Mouse (Mus musculus): ENCODE results near the gene Aip. TPM values are rescaled to one million over a fixed set of nuclear protein-coding genes. Genes with fewer than 3 reads are reported as not detected.
"Not testable (repeated sequence)": the region's sequence is repeated elsewhere in the genome, so short reads cannot be mapped to it uniquely, and the experiment has no call there.

Gene Aip
- polyA plus RNA-seq, 1 experiment from 2014 or later, result 104 TPM

GRCm38 (mm10) chr19:4080511-4081009, 45.1 kb downstream of the Aip start:
- no peak overlapping the region for H3K4me3 ChIP-seq
- no peak for ATAC-seq (ENCODE audit: low FRiP score, low read depth)

GRCm38 (mm10) chr19:4079594-4079993, 46.1 kb downstream of the Aip start:
- no peak for ATAC-seq (ENCODE audit: low FRiP score, low read depth)
- H3K4me3 ChIP-seq, result no peak overlapping the region
- 79% methylated on average over 1 of the region's 1 CpGs for WGBS
- H3K9me3 ChIP-seq, result no peaks in the 10 kb centered on the region
- H3K4me2 ChIP-seq, result no peak overlapping the region
- H3K9ac ChIP-seq, result no peak overlapping the region
- H3K4me1 ChIP-seq (replicated peaks), result no peaks in the 10 kb centered on the region
- no peak overlapping the region for H3K27ac ChIP-seq (replicated peaks)
- no peaks in the 10 kb centered on the region for H3K36me3 ChIP-seq
- H3K27me3 ChIP-seq, result no peaks in the 10 kb centered on the region

More at GRCm38 (mm10) chr19:4080511-4081009, 45.1 kb downstream of the Aip start:
- Histone ChIP-seq H3K9ac (no peak overlapping the region), H3K4me2 (no peak overlapping the region), H3K27me3 (no peaks in the 10 kb centered on the region), H3K4me1 (replicated peaks) (no peaks in the 10 kb centered on the region), H3K9me3 (no peaks in the 10 kb centered on the region), H3K27ac (replicated peaks) (no peak overlapping the region), H3K36me3 (no peaks in the 10 kb centered on the region)
- WGBS, result 62% methylated on average over 8 of the region's 8 CpGs

- Histone ChIP-seq H3K4me3 (no peak overlapping the region), H3K9me3 (no peaks in the 10 kb centered on the region), H3K9ac (no peak overlapping the region), H3K27ac (replicated peaks) (no peak overlapping the region), H3K4me2 (no peak overlapping the region), H3K4me1 (replicated peaks) (no peaks in the 10 kb centered on the region), H3K36me3 (no peaks in the 10 kb centered on the region), H3K27me3 (no peaks in the 10 kb centered on the region)
- no peak for ATAC-seq (ENCODE audit: low FRiP score, low read depth)
- WGBS, result 76% methylated on average over 1 of the region's 1 CpGs
Observed at GRCm38 (mm10) chr19:4075531-4075930, 50.1 kb downstream of the Aip start.

- Histone ChIP-seq H3K4me2 (no peak overlapping the region), H3K4me1 (replicated peaks) (no peaks in the 10 kb centered on the region), H3K9me3 (no peaks in the 10 kb centered on the region), H3K4me3 (no peak overlapping the region), H3K9ac (no peak overlapping the region), H3K27ac (replicated peaks) (no peak overlapping the region), H3K36me3 (no peaks in the 10 kb centered on the region), H3K27me3 (no peaks in the 10 kb centered on the region)
- no peak for ATAC-seq (ENCODE audit: low FRiP score, low read depth)
- 79% methylated on average over 6 of the region's 6 CpGs for WGBS
Observed at GRCm38 (mm10) chr19:4072706-4073424, 52.8 kb downstream of the Aip start.

GRCm38 (mm10) chr19:4071406-4071805, 54.3 kb downstream of the Aip start:
- no peak overlapping the region for H3K9ac ChIP-seq
- WGBS, result 92% methylated on average over 6 of the region's 6 CpGs
- H3K4me3 ChIP-seq, result no peak overlapping the region
- no peaks in the 10 kb centered on the region for H3K36me3 ChIP-seq
- H3K4me2 ChIP-seq, result no peak overlapping the region
- H3K9me3 ChIP-seq, result no peaks in the 10 kb centered on the region
- no peaks in the 10 kb centered on the region for H3K27me3 ChIP-seq
- H3K27ac ChIP-seq (replicated peaks), result no peak overlapping the region
- no peaks in the 10 kb centered on the region for H3K4me1 ChIP-seq (replicated peaks)
- ATAC-seq (ENCODE audit: low FRiP score, low read depth), result no peak

GRCm38 (mm10) chr19:4070756-4071155, 54.9 kb downstream of the Aip start:
- ATAC-seq (ENCODE audit: low FRiP score, low read depth), result no peak
- no peaks in the 10 kb centered on the region for H3K4me1 ChIP-seq (replicated peaks)
- H3K36me3 ChIP-seq, result no peaks in the 10 kb centered on the region
- H3K9me3 ChIP-seq, result no peaks in the 10 kb centered on the region
- H3K27me3 ChIP-seq, result no peaks in the 10 kb centered on the region
- H3K4me3 ChIP-seq, result no peak overlapping the region
- no peak overlapping the region for H3K4me2 ChIP-seq
- no peak overlapping the region for H3K9ac ChIP-seq
- WGBS, result 88% methylated on average over 8 of the region's 8 CpGs
- no peak overlapping the region for H3K27ac ChIP-seq (replicated peaks)

- no peak overlapping the region for H3K4me3 ChIP-seq
Observed at GRCm38 (mm10) chr19:4070311-4070710, 55.3 kb downstream of the Aip start.

GRCm38 (mm10) chr19:4068717-4069410, 56.8 kb downstream of the Aip start:
- Histone ChIP-seq H3K4me2 (no peak overlapping the region), H3K36me3 (no peaks in the 10 kb centered on the region), H3K9ac (no peak overlapping the region), H3K4me1 (replicated peaks) (no peaks in the 10 kb centered on the region), H3K27ac (replicated peaks) (no peak overlapping the region), H3K27me3 (no peaks in the 10 kb centered on the region), H3K9me3 (no peaks in the 10 kb centered on the region), H3K4me3 (no peak overlapping the region)
- ATAC-seq (ENCODE audit: low FRiP score, low read depth), result no peak
- WGBS, result 69% methylated on average over 15 of the region's 15 CpGs

More at GRCm38 (mm10) chr19:4070311-4070710, 55.3 kb downstream of the Aip start:
- H3K4me1 ChIP-seq (replicated peaks), result no peaks in the 10 kb centered on the region
- WGBS, result 84% methylated on average over 15 of the region's 15 CpGs
- no peaks in the 10 kb centered on the region for H3K36me3 ChIP-seq
- no peak overlapping the region for H3K27ac ChIP-seq (replicated peaks)
- no peak overlapping the region for H3K4me2 ChIP-seq
- ATAC-seq (ENCODE audit: low FRiP score, low read depth), result no peak
- H3K9ac ChIP-seq, result no peak overlapping the region
- H3K27me3 ChIP-seq, result no peaks in the 10 kb centered on the region
- H3K9me3 ChIP-seq, result no peaks in the 10 kb centered on the region

GRCm38 (mm10) chr19:4068242-4068641, 57.4 kb downstream of the Aip start:
- H3K4me3 ChIP-seq; H3K4me2 ChIP-seq; H3K27me3 ChIP-seq; ATAC-seq (ENCODE audit: low FRiP score, low read depth); H3K9ac ChIP-seq; H3K36me3 ChIP-seq; H3K27ac ChIP-seq (replicated peaks); H3K9me3 ChIP-seq; H3K4me1 ChIP-seq (replicated peaks): not testable (repeated sequence)
- WGBS, result 97% methylated on average over 2 of the region's 2 CpGs

GRCm38 (mm10) chr19:4066877-4067276, 58.8 kb downstream of the Aip start:
- ATAC-seq (ENCODE audit: low FRiP score, low read depth), result no peak
- Histone ChIP-seq H3K4me2 (no peak overlapping the region), H3K4me3 (no peak overlapping the region), H3K4me1 (replicated peaks) (no peaks in the 10 kb centered on the region), H3K9me3 (no peaks in the 10 kb centered on the region), H3K9ac (no peak overlapping the region), H3K27me3 (no peaks in the 10 kb centered on the region), H3K36me3 (no peaks in the 10 kb centered on the region), H3K27ac (replicated peaks) (no peak overlapping the region)

- no peak overlapping the region for H3K4me2 ChIP-seq
- no peaks in the 10 kb centered on the region for H3K4me1 ChIP-seq (replicated peaks)
- H3K27me3 ChIP-seq, result no peaks in the 10 kb centered on the region
- H3K9me3 ChIP-seq, result no peaks in the 10 kb centered on the region
- H3K9ac ChIP-seq, result no peak overlapping the region
- ATAC-seq (ENCODE audit: low FRiP score, low read depth), result no peak
- no peaks in the 10 kb centered on the region for H3K36me3 ChIP-seq
- no peak overlapping the region for H3K27ac ChIP-seq (replicated peaks)
- H3K4me3 ChIP-seq, result no peak overlapping the region
- 87% methylated on average over 6 of the region's 6 CpGs for WGBS
Observed at GRCm38 (mm10) chr19:4066280-4066679, 59.4 kb downstream of the Aip start.

GRCm38 (mm10) chr19:4064501-4064900, 61.2 kb downstream of the Aip start:
- not testable (repeated sequence) for H3K27ac ChIP-seq (replicated peaks); H3K9ac ChIP-seq; H3K4me3 ChIP-seq; ATAC-seq (ENCODE audit: low FRiP score, low read depth); H3K4me1 ChIP-seq (replicated peaks); H3K9me3 ChIP-seq; H3K4me2 ChIP-seq; H3K27me3 ChIP-seq; H3K36me3 ChIP-seq
- 47% methylated on average over 2 of the region's 11 CpGs for WGBS

All from hindbrain, embryonic 15.5 days (tissue).